Mouse (Mus musculus) heart, adult 2 months (tissue): ENCODE measurements at regions not wholly inside any gene's neighbourhood (a gene's known extent, or its start where the extent isn't known, plus 50 kb on each side); places are given as distances from the start of the nearest gene placed in this dataset.
A peak's percentile ranks its signal among the peaks of the same experiment; 100 is the strongest.

Experiments
- DNase-seq, 2 experiments: peaks; one replicate each; pipeline ENCODE4 v3.0.0; 2021
- H3K27ac ChIP-seq: fragments of 200-600 bp; 2 replicates; pipeline ENCODE4 v1.8.1; 2022
- H3K27me3 ChIP-seq: fragments of 200-500 bp; 2 replicates; pipeline ENCODE4 v1.6.1; 2012; ENCODE audit warnings: mild to moderate bottlenecking, low read length, inconsistent platforms, mixed read lengths; ENCODE audit not compliant: control insufficient read depth, insufficient read depth
- H3K36me3 ChIP-seq: fragments of 200-500 bp; 2 replicates; pipeline ENCODE4 v1.6.1; 2012; ENCODE audit warnings: low read length, inconsistent platforms; ENCODE audit not compliant: control insufficient read depth, insufficient read depth
- H3K4me1 ChIP-seq: fragments of 200-500 bp; 2 replicates; pipeline ENCODE4 v1.6.1; 2011; ENCODE audit warnings: low read length; ENCODE audit not compliant: control insufficient read depth, insufficient read depth
- H3K4me3 ChIP-seq: fragments of 200-600 bp; 2 replicates; pipeline ENCODE4 v1.8.1; 2022
- H3K79me2 ChIP-seq: fragments of 200-500 bp; replicated peaks from 2 replicates; pipeline ENCODE4 v1.6.1; 2012; ENCODE audit warnings: mild to moderate bottlenecking, inconsistent platforms, low read length, moderate library complexity, mixed read lengths; ENCODE audit not compliant: control insufficient read depth, insufficient read depth
- H3K9ac ChIP-seq: fragments of 200-500 bp; 2 replicates; pipeline ENCODE4 v1.6.1; 2012; ENCODE audit warnings: low read depth, mild to moderate bottlenecking, control low read depth, inconsistent platforms, low read length, mixed read lengths
- CTCF ChIP-seq: fragments of 200-600 bp; IDR thresholded peaks from 2 replicates; pipeline ENCODE4 v1.8.1; 2022; ENCODE audit warnings: antibody characterized with exemption, mild to moderate bottlenecking, moderate library complexity
- EP300 ChIP-seq: fragments of 200-500 bp; IDR thresholded peaks from 2 replicates; pipeline ENCODE4 v1.6.1; 2011; ENCODE audit warnings: low read depth, low read length, control low read depth; ENCODE audit not compliant: insufficient read depth
- POLR2A ChIP-seq: fragments of 200-500 bp; IDR thresholded peaks from 2 replicates; pipeline ENCODE4 v1.6.1; 2011; ENCODE audit warnings: mild to moderate bottlenecking, low read depth, low read length, control low read depth; ENCODE audit not compliant: insufficient read depth
- WGBS: fragments of 180-500 bp; shearing (Covaris S2); methylation state at CpG from one replicate; pipeline ENCODE4 v1.1.7; 2018; 5-methylcytosine and 5-hydroxymethylcytosine counted together
- intact Hi-C: fragments of 180-260 bp; cut with DNase I; formaldehyde crosslinking; loops from one replicate; pipeline ENCODE4 v1.15.1; 2025

- intact Hi-C loops = loop anchor here (5.0 kb wide), 1 partner anchor 713 kb away; the partner anchor contains the start of gene Smim15
- Histone ChIP-seq H3K4me3 (no peak overlapping the region), H3K36me3 (no peaks in the 10 kb centered on the region), H3K27me3 (no peaks in the 10 kb centered on the region), H3K79me2 (no peaks in the 10 kb centered on the region), H3K4me1 (no peaks in the 10 kb centered on the region), H3K9ac (no peak overlapping the region), H3K27ac (no peak overlapping the region)
- DNase-seq = no peak
- TF ChIP-seq POLR2A (no peak), EP300 (no peak), CTCF (no peak)
- WGBS = 59% methylated on average over 5 of the region's 5 CpGs
Observed at GRCm38 (mm10) chr13:107329348-107329747, 307.4 kb upstream of the Kif2a start.

- peak; percentile 88 for TF ChIP-seq CTCF
- TF ChIP-seq EP300 = 0 out of 2 replicates have a peak, but pooled peaks have one; percentile 48
- TF ChIP-seq POLR2A = no peak
- Histone ChIP-seq H3K36me3 (no peaks in the 10 kb centered on the region), H3K9ac (no peak overlapping the region), H3K79me2 (no peaks in the 10 kb centered on the region), H3K27ac (no peak overlapping the region), H3K27me3 (no peaks in the 10 kb centered on the region), H3K4me1 (no peaks in the 10 kb centered on the region), H3K4me3 (no peak overlapping the region)
- peak; percentile 28 to 53 for DNase-seq
- 44% methylated on average over 3 of the region's 3 CpGs for WGBS
- intact Hi-C loops = loop anchor here (2.0 to 5.0 kb wide), 2 partner anchors 716 to 827 kb away; partner anchors contain the start of gene Smim15
Observed at GRCm38 (mm10) chr13:107325707-107326495, 304.0 kb upstream of the Kif2a start.

GRCm38 (mm10) chr13:107314746-107315145, 292.8 kb upstream of the Kif2a start:
- Histone ChIP-seq H3K4me1 (no peaks in the 10 kb centered on the region), H3K27ac (no peak overlapping the region), H3K9ac (no peak overlapping the region), H3K4me3 (no peak overlapping the region), H3K27me3 (no peaks in the 10 kb centered on the region), H3K36me3 (no peaks in the 10 kb centered on the region), H3K79me2 (no peaks in the 10 kb centered on the region)
- no peak for TF ChIP-seq POLR2A
- TF ChIP-seq CTCF = no peak
- no peak for TF ChIP-seq EP300
- no peak for DNase-seq
- intact Hi-C loops = no loop called here
- WGBS = 94% methylated on average over 7 of the region's 7 CpGs

- Histone ChIP-seq H3K79me2 (no peaks in the 10 kb centered on the region), H3K9ac (no peak overlapping the region), H3K4me1 (no peaks in the 10 kb centered on the region), H3K36me3 (no peaks in the 10 kb centered on the region), H3K27me3 (0 out of 2 replicates have a peak, but pooled peaks cover 3% of the 10 kb centered on the region), H3K4me3 (no peak overlapping the region), H3K27ac (no peak overlapping the region)
- TF ChIP-seq CTCF (no peak), POLR2A (no peak), EP300 (no peak)
- WGBS = 75% methylated on average over 6 of the region's 6 CpGs
- intact Hi-C loops = no loop called here
- DNase-seq = no peak
Observed at GRCm38 (mm10) chr13:107308958-107309639, 287.2 kb upstream of the Kif2a start.

- no peak overlapping the region for H3K4me3 ChIP-seq
- WGBS = 72% methylated on average over 2 of the region's 2 CpGs
- H3K36me3 ChIP-seq = no peaks in the 10 kb centered on the region
- no peak overlapping the region for H3K9ac ChIP-seq
- DNase-seq = no peak
- H3K79me2 ChIP-seq = no peaks in the 10 kb centered on the region
- intact Hi-C loops = no loop called here
- H3K27me3 ChIP-seq = 0 out of 2 replicates have a peak, but pooled peaks cover 3% of the 10 kb centered on the region
- TF ChIP-seq EP300 = no peak
- no peak for TF ChIP-seq CTCF
- TF ChIP-seq POLR2A = no peak
- H3K4me1 ChIP-seq = no peaks in the 10 kb centered on the region
- no peak overlapping the region for H3K27ac ChIP-seq
Observed at GRCm38 (mm10) chr13:107308404-107308803, 286.5 kb upstream of the Kif2a start.

- Histone ChIP-seq H3K79me2 (no peaks in the 10 kb centered on the region), H3K9ac (no peak overlapping the region), H3K27me3 (0 out of 2 replicates have a peak, but pooled peaks cover 3% of the 10 kb centered on the region), H3K4me3 (no peak overlapping the region), H3K36me3 (no peaks in the 10 kb centered on the region), H3K27ac (no peak overlapping the region), H3K4me1 (no peaks in the 10 kb centered on the region)
- intact Hi-C loops = no loop called here
- no peak for DNase-seq
- TF ChIP-seq EP300 (no peak), POLR2A (no peak), CTCF (no peak)
- WGBS = 81% methylated on average over 1 of the region's 1 CpGs
Observed at GRCm38 (mm10) chr13:107306958-107307357, 285.0 kb upstream of the Kif2a start.
